Mouse (Mus musculus) lung, embryonic 14.5 days (tissue): ENCODE measurements around the gene Arhgap29. TPM values are rescaled to one million over a fixed set of nuclear protein-coding genes. Genes with fewer than 3 reads are reported as not detected.
A peak's percentile ranks its signal among the peaks of the same experiment; 100 is the strongest.

Experiments used
- ATAC-seq: fragments of 200-750 bp; cut with Nextera tagmentation; 2 replicates; pipeline ENCODE4 v1.8.0; 2017; ENCODE audit warnings: mild to moderate bottlenecking, moderate TSS enrichment, moderate library complexity; ENCODE audit not compliant: insufficient read depth
- DNase-seq: peaks from one replicate; pipeline ENCODE4 v3.0.0-alpha.2; 2015
- H3K27ac ChIP-seq: fragments of 300-500 bp; sonication (generic); 2 replicates; pipeline ENCODE4 v1.5.1; 2014; ENCODE audit warnings: low read depth, mild to moderate bottlenecking, moderate library complexity
- H3K27me3 ChIP-seq: fragments of 300-500 bp; sonication (generic); 2 replicates; pipeline ENCODE4 v1.6.1; 2014; ENCODE audit warnings: low read length, control low read depth; ENCODE audit not compliant: insufficient read depth
- H3K36me3 ChIP-seq: fragments of 300-500 bp; sonication (generic); 2 replicates; pipeline ENCODE4 v1.6.1; 2014; ENCODE audit warnings: control low read depth; ENCODE audit not compliant: insufficient read depth
- H3K4me1 ChIP-seq: fragments of 300-500 bp; sonication (generic); 2 replicates; pipeline ENCODE4 v1.6.1; 2014; ENCODE audit warnings: antibody characterized with exemption, control low read depth; ENCODE audit not compliant: insufficient read depth
- H3K4me2 ChIP-seq: fragments of 300-500 bp; sonication (generic); 2 replicates; pipeline ENCODE4 v1.6.1; 2014; ENCODE audit warnings: mild to moderate bottlenecking
- H3K4me3 ChIP-seq: fragments of 300-500 bp; sonication (generic); 2 replicates; pipeline ENCODE4 v1.5.1; 2014; ENCODE audit warnings: low read depth, low read length
- H3K9ac ChIP-seq: fragments of 300-500 bp; sonication (generic); 2 replicates; pipeline ENCODE4 v1.6.1; 2014
- H3K9me3 ChIP-seq: fragments of 300-500 bp; sonication (generic); 2 replicates; pipeline ENCODE4 v1.6.1; 2016; ENCODE audit warnings: low read depth, low read length, control low read depth
- CTCF ChIP-seq: IDR thresholded peaks from 2 replicates; pipeline ENCODE4 v1.5.1; 2016; ENCODE audit warnings: antibody characterized with exemption, low read depth
- WGBS: fragments of 180-500 bp; shearing (Covaris S2); extraction: QIAGEN DNeasy Blood & Tissue Kit; methylation state at CpG from one replicate; pipeline ENCODE4 v1.1.7; 2014; 5-methylcytosine and 5-hydroxymethylcytosine counted together
- polyA plus RNA-seq: library from polyadenylated mRNA; unstranded; fragments of >200 nt; fragmentation: Nextera tagmentation; extraction: Ambion mirVana; gene quantifications from 2 replicates; pipeline ENCODE4 v1.2.1, GENCODE M21; 2014

Gene Arhgap29
- polyA plus RNA-seq, 1 experiment from 2014 or later: 66.2 TPM

DNA sequence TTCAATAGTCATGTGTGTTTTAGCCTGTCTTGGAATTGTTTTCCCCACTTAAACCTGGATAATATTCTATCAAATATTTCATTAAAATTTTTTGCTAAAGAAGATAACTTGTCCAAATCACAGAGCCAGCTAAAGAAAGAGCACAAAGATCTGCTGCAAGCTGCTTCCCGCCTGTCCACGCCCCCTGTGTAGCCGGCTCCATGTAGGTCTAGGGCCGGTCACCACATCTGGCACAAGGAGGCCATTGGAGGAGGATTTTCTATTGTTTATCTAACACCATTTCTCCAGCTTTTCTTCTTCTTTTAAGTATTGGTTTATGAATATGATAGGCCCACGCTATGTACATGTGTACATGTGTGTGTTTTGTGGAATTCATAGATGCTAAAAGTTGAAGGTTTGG is 38.9 kb upstream of the Arhgap29 start:
- DNase-seq (no peak), ATAC-seq (no peak)
- no peaks in the 10 kb centered on the region for H3K36me3 ChIP-seq
- no peak for TF ChIP-seq CTCF
- H3K9ac ChIP-seq: no peak overlapping the region
- H3K4me1 ChIP-seq: peaks cover 3% of the 10 kb centered on the region; the same call in 1 of the 2 replicates
- peak overlapping the region; percentile 66; the same call in 1 of the 2 replicates for H3K27ac ChIP-seq
- no peak overlapping the region for H3K4me3 ChIP-seq
- no peaks in the 10 kb centered on the region for H3K27me3 ChIP-seq
- H3K4me2 ChIP-seq: no peak overlapping the region
- H3K9me3 ChIP-seq: no peaks in the 10 kb centered on the region
- WGBS: 69% methylated on average over 5 of the region's 5 CpGs

DNA sequence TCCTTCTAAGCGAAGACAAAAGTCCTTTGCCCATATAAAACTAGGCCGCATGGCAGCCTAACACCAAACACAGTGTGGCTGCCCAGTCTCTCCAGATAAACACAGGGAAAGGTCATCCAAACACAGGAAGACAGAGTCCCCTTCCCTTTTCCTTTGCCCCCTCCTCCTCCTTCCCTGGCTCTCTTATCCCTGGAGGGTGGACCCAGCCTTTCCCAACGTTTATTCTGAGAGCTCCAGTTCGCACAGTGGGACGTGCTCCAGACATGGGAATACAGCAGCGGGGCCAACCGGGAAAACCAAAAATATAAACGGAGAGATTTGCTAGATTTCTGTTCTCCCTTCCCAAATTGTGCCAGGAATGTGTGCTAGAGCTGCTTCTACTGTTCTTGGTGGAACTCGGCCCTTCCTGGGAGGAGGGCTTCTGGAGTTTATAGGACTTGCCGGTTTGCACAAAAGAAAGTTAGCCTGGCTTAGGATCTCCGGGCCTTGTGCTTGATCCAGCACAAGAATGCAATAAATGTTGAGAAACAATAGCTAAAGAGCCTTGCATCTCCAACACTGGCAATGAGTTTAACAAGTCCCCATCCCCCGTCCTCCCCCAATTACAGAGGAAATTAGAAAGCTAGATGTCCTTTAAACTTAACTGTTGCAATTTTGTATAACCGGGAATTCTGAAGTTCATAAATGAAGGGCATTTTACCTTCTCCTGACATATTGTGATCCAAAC is 37.7 kb upstream of the Arhgap29 start:
- ATAC-seq: peak; percentile 86
- peak overlapping the region; percentile 88 for H3K27ac ChIP-seq

GRCm38 (mm10) chr3:121915191-121915590 is 37.1 kb upstream of the Arhgap29 start:
- no peaks in the 10 kb centered on the region for H3K36me3 ChIP-seq
- no peaks in the 10 kb centered on the region for H3K27me3 ChIP-seq
- no peak overlapping the region for H3K9ac ChIP-seq
- peaks cover 3% of the 10 kb centered on the region; the same call in 1 of the 2 replicates for H3K4me1 ChIP-seq
- ATAC-seq (no peak), DNase-seq (peak; percentile 70)
- no peak overlapping the region for H3K4me3 ChIP-seq
- peak overlapping the region; percentile 88 for H3K27ac ChIP-seq
- H3K4me2 ChIP-seq: 0 out of 2 replicates have a peak overlapping the region, but pooled peaks have one; percentile 26
- H3K9me3 ChIP-seq: no peaks in the 10 kb centered on the region
- WGBS: 41% methylated on average over 6 of the region's 6 CpGs
- no peak for TF ChIP-seq CTCF

More for the DNA sequence above, 37.7 kb upstream of the Arhgap29 start:
- DNase-seq: peak; percentile 75
- Histone ChIP-seq H3K9me3 (no peaks in the 10 kb centered on the region), H3K27me3 (no peaks in the 10 kb centered on the region), H3K9ac (no peak overlapping the region), H3K4me3 (no peak overlapping the region), H3K4me1 (peaks cover 3% of the 10 kb centered on the region; the same call in 1 of the 2 replicates), H3K36me3 (no peaks in the 10 kb centered on the region), H3K4me2 (peak overlapping the region; percentile 26; the same call in 1 of the 2 replicates)
- no peak for TF ChIP-seq CTCF
- 43% methylated on average over 13 of the region's 13 CpGs for WGBS

GRCm38 (mm10) chr3:121916802-121917532 is 35.4 kb upstream of the Arhgap29 start:
- H3K4me3 ChIP-seq: no peak overlapping the region
- H3K4me2 ChIP-seq: no peak overlapping the region
- no peaks in the 10 kb centered on the region for H3K9me3 ChIP-seq
- no peak overlapping the region for H3K27ac ChIP-seq
- WGBS: 73% methylated on average over 5 of the region's 5 CpGs
- no peak for TF ChIP-seq CTCF
- H3K9ac ChIP-seq: no peak overlapping the region
- H3K27me3 ChIP-seq: no peaks in the 10 kb centered on the region
- no peak for DNase-seq
- no peak for ATAC-seq
- no peaks in the 10 kb centered on the region for H3K36me3 ChIP-seq
- H3K4me1 ChIP-seq: peaks cover 3% of the 10 kb centered on the region; the same call in 1 of the 2 replicates

- DNase-seq: no peak
These were observed 34.7 kb upstream of the Arhgap29 start for GRCm38 (mm10) chr3:121917658-121918057.

GRCm38 (mm10) chr3:121919961-121920360 is 32.4 kb upstream of the Arhgap29 start:
- DNase-seq (no peak), ATAC-seq (no peak)
- Histone ChIP-seq H3K36me3 (no peaks in the 10 kb centered on the region), H3K9me3 (no peaks in the 10 kb centered on the region), H3K27me3 (no peaks in the 10 kb centered on the region), H3K4me2 (no peak overlapping the region), H3K4me1 (peaks cover 6% of the 10 kb centered on the region; the same call in 1 of the 2 replicates), H3K4me3 (no peak overlapping the region), H3K9ac (no peak overlapping the region), H3K27ac (no peak overlapping the region)
- 73% methylated on average over 5 of the region's 5 CpGs for WGBS
- no peak for TF ChIP-seq CTCF

More at GRCm38 (mm10) chr3:121917658-121918057, 34.7 kb upstream of the Arhgap29 start:
- no peak for TF ChIP-seq CTCF
- Histone ChIP-seq H3K9ac (no peak overlapping the region), H3K4me1 (peaks cover 3% of the 10 kb centered on the region; the same call in 1 of the 2 replicates), H3K27me3 (no peaks in the 10 kb centered on the region), H3K4me2 (no peak overlapping the region), H3K27ac (no peak overlapping the region), H3K36me3 (no peaks in the 10 kb centered on the region), H3K4me3 (no peak overlapping the region), H3K9me3 (no peaks in the 10 kb centered on the region)
- ATAC-seq: no peak
- WGBS: 77% methylated on average over 7 of the region's 7 CpGs

DNA sequence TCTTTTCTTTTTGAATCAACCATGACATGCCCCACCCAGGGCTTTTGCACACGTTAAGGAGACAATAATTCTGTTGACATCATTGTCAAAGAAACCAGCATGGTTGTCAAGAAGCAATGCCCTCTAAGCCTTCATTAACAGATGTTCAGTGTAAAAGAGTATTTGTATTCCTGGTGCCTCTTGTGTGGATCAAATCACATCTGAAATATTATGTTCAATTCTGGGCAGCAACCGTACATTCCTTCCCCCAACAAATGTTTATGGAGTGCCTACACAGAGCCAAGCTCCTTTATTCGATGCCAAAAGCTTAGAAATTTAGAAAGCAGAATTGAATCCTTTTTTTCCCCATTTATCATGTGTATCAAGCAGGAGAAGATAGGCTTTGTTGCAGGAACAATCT is 31.6 kb upstream of the Arhgap29 start:
- Histone ChIP-seq H3K9ac (no peak overlapping the region), H3K9me3 (no peaks in the 10 kb centered on the region), H3K27me3 (no peaks in the 10 kb centered on the region), H3K4me2 (no peak overlapping the region), H3K36me3 (no peaks in the 10 kb centered on the region), H3K4me1 (peaks cover 9% of the 10 kb centered on the region; the same call in 1 of the 2 replicates), H3K4me3 (no peak overlapping the region), H3K27ac (peak overlapping the region; percentile 27; the same call in 1 of the 2 replicates)
- TF ChIP-seq CTCF: no peak
- ATAC-seq (no peak), DNase-seq (peak; percentile 64)
- 52% methylated on average over 3 of the region's 3 CpGs for WGBS
